Mouse (Mus musculus) ES-E14 (cell line): ENCODE results near the gene Naa16.

Source experiments
- CHD2 ChIP-seq: IDR thresholded peaks from 2 replicates; pipeline ENCODE4 v1.6.1; 2014; ENCODE audit warnings: mild to moderate bottlenecking, low read depth, low read length, inconsistent platforms
- MAFK ChIP-seq: IDR thresholded peaks from 2 replicates; pipeline ENCODE4 v1.6.1; 2014; ENCODE audit warnings: mild to moderate bottlenecking, low read depth, low read length, inconsistent platforms; ENCODE audit not compliant: insufficient read depth
- ZC3H11A ChIP-seq: IDR thresholded peaks from 2 replicates; pipeline ENCODE4 v1.6.1; 2012; ENCODE audit warnings: low read depth, mild to moderate bottlenecking, inconsistent platforms, low read length, borderline replicate concordance
- ZNF384 ChIP-seq: IDR thresholded peaks from 2 replicates; pipeline ENCODE4 v1.6.1; 2012; ENCODE audit warnings: low read depth, low read length, inconsistent platforms

GRCm38 (mm10) chr14:79390265-79390926, at the start of gene Naa16:
- no peak for TF ChIP-seq ZC3H11A
- TF ChIP-seq CHD2: no peak
- TF ChIP-seq MAFK: no peak
- TF ChIP-seq ZNF384: no peak
